Mouse (Mus musculus) spleen, postnatal 36 days (tissue): ENCODE measurements around the gene Cbln3.
A peak's percentile ranks its signal among the peaks of the same experiment; 100 is the strongest.

Experiments used
- DNase-seq, 2 experiments: peaks; one replicate each; pipeline ENCODE4 v3.0.0; 2022; ENCODE audit warnings: low spot score in 2 of 2, mixed read lengths in 1 of 2

Gene Cbln3

DNA sequence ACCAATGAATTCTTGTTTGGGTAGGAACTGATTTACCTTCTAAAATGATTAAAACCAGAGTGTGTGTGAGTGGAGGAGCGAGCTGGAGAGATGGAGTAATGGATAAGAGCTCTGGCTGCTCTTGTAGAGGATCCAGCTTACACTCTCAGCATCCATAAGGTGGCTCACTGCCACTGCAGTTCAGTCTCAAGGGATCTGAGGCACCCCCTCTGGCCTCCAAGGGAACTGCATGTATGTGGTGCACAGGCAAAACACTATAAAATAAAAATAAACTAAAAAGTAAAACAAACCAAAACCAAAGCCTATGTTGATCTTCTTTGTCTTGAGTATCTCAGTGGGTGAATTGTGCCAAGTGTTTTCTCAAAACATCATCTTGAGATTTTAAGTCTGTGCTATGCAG is 4.6 kb downstream of the Cbln3 start:
- DNase-seq, result peak; percentile 69 to 74

DNA sequence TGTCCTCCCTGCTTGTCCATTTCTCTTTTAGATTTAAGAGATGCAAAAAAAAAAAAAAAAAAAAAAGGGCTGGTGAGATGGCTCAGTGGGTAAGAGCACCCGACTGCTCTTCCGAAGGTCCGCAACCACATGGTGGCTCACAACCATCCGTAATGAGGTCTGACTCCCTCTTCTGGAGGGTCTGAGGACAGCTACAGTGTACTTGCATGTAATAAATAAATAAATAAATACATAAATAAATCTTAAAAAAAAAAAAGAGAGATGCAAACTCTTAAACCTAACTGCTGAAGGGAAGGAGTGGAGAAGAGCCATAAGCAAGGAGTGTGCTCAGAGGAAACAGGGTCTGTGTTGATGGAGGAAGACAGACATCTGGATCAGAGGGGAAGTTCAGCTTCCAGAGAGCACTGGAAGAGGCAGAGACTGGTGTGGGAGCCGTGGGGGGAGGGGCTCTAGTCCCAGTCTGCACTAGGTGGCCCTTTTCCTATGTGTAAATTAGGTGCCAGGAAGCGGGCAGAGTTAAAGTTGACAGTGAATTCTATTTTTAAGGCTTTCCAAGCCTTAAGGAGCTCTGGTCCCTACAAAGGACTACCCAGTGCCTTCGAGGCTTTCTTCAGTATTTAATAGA is 5.8 kb downstream of the Cbln3 start:
- no peak for DNase-seq

DNA sequence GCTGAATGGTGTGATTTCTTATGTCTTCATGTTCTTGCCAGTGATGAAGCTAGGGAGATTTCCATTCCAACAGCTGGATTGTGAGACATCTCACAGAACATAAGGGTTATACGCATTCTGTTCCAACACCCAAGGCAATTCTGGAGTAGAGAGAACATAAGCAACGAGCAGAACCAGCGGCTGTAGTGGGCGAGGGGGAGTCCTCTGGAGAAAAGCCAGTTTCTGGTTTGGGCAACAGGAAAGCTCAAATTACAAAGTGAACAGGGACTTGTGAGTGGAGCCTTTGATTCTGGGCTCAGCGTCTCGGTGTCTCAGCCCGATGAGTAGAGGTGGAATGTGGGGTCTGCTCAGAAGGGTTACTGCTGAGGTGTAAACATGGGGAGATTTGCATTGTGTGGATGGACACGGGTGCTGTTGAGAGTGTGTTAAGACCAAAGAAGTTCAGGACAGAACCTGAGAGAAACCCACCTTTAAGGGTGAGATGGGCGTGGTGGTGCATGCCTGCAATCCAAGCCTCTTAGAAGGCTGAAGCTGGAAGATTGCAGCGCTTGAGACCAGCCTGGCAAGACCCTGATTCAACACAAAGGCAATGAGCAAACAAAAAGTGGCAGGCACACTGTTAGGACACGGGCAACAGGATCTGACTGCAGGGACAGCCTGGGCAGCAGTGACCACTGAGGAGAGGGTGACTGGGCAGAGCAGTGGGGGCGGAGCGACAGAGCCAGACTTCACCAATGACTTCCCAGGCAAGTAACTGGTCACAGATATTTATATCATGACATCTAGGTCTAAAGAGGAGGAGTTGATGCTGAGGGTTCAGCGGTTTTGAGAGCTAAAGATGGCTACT is 6.5 kb downstream of the Cbln3 start:
- DNase-seq, result no peak

DNA sequence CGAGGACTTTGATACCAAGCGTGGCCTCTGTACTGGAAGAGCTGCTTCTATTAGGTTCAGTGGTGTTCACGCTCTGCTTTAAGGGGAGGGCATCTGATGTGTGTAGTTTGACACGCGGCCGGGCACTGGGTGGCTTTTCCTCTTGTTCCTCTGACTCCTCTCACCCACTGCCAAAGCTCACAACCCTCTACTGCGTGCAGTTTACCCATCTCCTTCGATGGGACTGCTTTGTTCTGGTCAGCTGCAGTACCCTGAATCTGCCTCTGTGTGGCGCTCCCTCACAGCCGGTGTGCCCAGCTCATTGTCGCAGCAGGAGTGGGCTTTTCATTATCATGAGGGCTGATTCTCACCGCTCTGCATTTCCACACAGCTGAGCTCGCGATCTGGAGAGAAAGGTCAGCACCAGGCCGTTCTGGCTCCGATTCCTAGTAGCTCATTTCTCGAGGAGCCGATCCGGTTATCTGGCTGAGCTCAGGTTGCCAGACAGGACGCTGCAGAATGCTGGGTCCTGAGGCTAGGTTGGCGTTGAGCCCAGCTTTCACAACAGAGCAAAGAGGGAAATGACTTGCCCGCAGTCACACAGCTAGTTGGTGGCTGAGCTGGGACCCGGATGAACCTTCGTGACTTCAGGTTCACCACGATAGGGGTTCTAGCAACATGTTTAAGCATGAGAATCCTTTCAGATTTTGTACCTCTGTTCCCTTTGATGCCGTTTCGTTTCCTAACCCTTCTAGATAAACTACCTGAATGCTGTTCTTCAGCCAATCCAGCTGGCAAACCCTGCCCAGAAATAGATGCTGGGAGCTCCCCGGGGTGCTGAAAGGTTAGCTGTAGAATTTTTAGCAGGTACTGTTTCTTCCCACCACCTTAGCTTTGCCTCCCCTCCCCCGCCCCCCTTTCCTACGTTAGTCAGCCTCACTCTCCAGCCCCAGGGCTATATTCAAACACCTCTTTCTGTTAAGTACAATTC is 10.2 kb downstream of the Cbln3 start:
- peak; percentile 61 to 66 for DNase-seq

DNA sequence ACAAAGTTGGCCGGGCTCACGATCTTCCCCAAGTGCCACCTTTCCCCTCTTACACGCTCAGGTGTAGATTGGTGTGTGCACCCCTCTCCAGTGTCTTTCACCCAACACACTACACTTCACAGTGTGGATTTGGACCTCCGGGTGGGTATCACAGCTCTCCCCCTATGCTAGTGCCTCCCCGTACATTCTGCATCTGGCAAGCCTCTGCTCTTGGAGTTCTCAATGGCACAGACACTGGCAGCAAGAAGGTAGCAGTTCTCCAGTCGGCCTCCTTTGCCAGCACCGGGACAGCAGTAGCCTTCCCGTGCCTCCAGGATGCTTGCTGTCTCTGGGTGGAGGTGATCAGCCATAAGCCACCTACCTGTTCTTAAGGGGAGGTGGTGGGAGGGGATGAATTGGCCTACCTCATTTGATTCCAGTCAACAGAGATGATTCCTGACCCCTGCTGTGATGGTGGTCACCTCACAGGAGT is 10.9 kb downstream of the Cbln3 start:
- no peak for DNase-seq

GRCm38 (mm10) chr14:55872551-55872950 is 11.6 kb downstream of the Cbln3 start:
- no peak for DNase-seq

DNA sequence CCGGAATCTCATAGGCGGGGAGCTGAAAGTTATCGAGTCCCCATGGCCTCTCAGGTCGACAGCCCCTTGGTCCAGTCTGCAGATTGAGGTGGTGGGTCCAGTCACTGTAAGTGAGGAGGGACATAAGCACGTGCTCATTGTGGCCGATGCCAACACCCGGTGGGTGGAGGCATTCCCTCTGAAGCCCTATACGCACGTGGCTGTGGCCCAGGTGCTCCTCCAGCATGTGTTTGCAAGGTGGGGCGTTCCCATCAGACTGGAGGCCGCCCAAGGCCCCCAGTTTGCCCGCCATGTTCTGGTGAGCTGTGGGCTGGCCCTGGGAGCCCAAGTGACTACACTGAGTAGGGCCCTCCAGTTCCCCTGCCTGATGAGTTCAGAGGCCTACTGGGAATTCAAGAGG is 12.2 kb downstream of the Cbln3 start:
- DNase-seq, result no peak

- DNase-seq, result no peak
These were observed 14.7 kb downstream of the Cbln3 start for GRCm38 (mm10) chr14:55869538-55869937.

- DNase-seq, result no peak
These were observed 15.8 kb downstream of the Cbln3 start for GRCm38 (mm10) chr14:55868230-55869026.

- no peak for DNase-seq
These were observed 17.2 kb downstream of the Cbln3 start for GRCm38 (mm10) chr14:55866962-55867361.

GRCm38 (mm10) chr14:55863773-55864172 is 20.4 kb downstream of the Cbln3 start:
- peak; percentile 42 to 53 for DNase-seq

- DNase-seq, result no peak
These were observed 21.2 kb downstream of the Cbln3 start for GRCm38 (mm10) chr14:55862970-55863369.

GRCm38 (mm10) chr14:55862186-55862585 is 22.0 kb downstream of the Cbln3 start:
- DNase-seq, result no peak

GRCm38 (mm10) chr14:55857588-55857987 is 26.6 kb downstream of the Cbln3 start:
- DNase-seq, result no peak

DNA sequence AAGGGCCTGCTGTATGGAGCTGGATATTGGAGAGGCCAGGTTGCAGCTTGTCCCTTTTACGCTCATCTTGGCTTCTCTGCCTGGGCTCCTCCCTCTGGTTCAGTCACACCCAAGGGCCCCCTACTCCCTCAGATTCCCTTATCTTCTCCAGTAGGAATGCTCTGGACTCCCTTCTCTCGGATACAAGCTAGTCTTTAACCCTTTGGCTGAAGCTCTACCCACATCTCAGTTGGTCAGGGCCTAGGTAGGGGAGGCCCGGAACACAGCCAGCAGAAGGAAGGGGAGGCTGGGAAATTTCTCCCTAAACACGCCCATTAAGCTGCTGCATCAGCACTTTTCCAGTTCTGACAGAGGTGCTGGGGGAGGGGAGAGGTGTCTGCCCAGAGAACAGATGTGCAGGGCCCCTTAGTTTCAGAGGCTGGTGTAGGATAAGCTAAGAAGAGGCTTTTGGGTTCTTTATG is 29.1 kb downstream of the Cbln3 start:
- DNase-seq, result no peak

DNA sequence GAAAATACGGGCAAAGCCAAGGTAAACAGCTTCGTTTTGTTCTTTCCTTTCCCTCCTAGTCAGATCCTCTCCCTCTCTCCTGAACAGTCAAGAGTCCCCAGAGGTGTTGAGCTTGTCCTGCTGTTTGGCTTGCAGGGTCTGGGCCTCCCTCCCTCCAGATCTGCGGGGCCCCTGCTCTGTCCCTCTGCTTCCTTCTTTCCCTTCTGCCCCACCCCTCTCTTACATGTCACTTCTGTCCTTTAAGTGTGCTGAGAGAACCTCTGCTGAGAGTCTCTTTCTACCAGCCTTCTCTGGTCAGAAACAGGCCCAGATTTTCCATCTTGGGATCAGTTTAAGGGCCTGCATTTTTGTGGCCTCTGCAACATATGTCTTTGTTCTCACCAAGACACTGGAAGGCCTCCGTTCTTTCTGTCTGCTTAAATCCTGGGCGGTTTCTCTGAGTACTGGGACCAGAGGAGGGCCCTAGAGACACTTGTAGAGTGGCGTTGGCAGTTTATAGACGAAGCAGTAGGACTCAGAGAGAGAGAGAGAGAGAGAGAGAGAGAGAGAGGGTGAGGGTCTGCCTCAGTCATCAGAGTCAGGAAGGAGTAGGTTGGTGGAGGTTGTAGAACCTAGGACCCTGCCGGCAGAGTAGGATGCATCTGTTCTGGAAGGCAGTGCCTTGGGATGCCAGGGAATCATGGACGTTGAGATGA is 29.6 kb downstream of the Cbln3 start:
- DNase-seq, result no peak

GRCm38 (mm10) chr14:55853621-55854285 is 30.4 kb downstream of the Cbln3 start, which contains the start of gene Nynrin:
Gene Nynrin, plus strand, starts transcription at chr14:55854010.
- DNase-seq, result peak; percentile 13 to 14

- DNase-seq, result no peak
These were observed 31.3 kb downstream of the Cbln3 start for GRCm38 (mm10) chr14:55852646-55853551.

- DNase-seq, result no peak
These were observed 33.3 kb downstream of the Cbln3 start for GRCm38 (mm10) chr14:55850885-55851284.
